Mouse (Mus musculus): ENCODE measurements around the gene Maip1. TPM values are rescaled to one million over a fixed set of nuclear protein-coding genes. Genes with fewer than 3 reads are reported as not detected.
A peak's percentile ranks its signal among the peaks of the same experiment; 100 is the strongest.

The Maip1 gene
- polyA plus RNA-seq (2012; rRNA removed): 1.9 and 2.9 TPM in 2 replicates

DNA sequence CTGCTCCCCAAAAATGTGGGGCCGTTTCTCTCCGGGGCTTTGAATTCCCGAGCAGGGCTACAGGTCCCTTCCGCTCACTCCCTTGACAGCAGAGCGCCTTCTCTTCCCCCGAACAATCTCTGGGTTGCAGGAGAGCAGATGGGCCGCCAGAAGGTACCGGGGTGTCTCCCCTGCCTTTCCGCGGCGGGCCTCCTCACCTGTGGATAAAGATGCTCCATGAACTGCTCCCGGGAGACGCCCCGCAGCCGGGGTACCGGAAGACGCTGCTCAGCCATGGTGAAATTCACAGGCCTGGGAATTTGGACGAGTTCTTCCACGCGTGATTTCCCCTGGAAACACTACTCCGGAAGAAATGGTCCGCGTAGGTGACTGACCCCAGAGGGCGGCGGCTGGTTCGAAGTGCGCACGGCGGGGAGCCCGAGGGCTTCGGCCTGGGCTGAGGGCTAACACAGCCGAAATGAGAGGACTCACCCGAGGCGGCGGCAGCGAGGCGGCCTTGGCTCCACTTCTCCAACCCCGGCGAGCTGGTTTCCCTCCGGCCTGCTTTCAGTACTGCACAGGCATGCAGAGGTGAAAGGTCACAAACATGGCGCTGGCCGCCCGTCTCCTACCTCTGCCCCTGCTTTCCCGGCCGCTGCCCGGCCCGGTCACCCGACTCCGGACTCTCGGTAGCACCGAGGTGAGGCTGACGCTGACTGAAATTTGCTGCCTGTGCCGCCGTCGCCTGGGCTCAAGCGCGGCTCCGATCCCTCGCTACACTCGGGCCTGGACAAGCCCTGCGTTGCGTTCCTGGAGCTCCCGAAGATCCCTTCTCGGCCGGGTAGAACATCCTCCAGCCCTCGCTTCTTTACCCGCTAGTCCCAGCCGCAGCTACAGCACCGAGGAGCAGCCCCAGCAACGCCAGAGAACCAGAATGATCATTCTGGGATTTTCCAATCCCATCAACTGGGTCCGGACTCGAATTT is at the start of gene Maip1, which contains the start of gene Tyw5:
Maip1 (plus strand) TSS at position 142 of the 965 bp plus-strand sequence.
Tyw5 (minus strand) TSS at position 915 of the 965 bp plus-strand sequence.
- Histone ChIP-seq H3K4me1 (ENCODE audit: control insufficient read depth, insufficient read depth, insufficient read length) (no peaks in the 10 kb centered on the region; the same call in none of the 2 replicates), H3K36me3 (ENCODE audit: control insufficient read depth, insufficient read depth, low read length) (no peaks in the 10 kb centered on the region), H3K27ac (ENCODE audit: insufficient read depth, low read length) (peak within 1 kb of the TSS; percentile 93), H3K4me3 (ENCODE audit: extremely low read depth, insufficient read depth, insufficient read length) (peak within 1 kb of the TSS; percentile 98), H3K27me3 (ENCODE audit: control insufficient read depth, insufficient read depth, low read length) (no peaks in the 10 kb centered on the region)
- TF ChIP-seq POLR2A (IDR thresholded peaks at IDR 0.05; ENCODE audit: low read depth, low read length) (no peak; the same call in 1 of the 2 replicates), CTCF (IDR thresholded peaks at IDR 0.05; ENCODE audit: extremely low read depth, insufficient read depth, insufficient read length, insufficient replicate concordance) (no peak)
- WGBS: under 1% methylated on average over 72 of the region's 72 CpGs
- DNase-seq (ENCODE audit: low read depth in 1 of 2, low spot score in 2 of 2): peak; percentile 66 to 68

DNA sequence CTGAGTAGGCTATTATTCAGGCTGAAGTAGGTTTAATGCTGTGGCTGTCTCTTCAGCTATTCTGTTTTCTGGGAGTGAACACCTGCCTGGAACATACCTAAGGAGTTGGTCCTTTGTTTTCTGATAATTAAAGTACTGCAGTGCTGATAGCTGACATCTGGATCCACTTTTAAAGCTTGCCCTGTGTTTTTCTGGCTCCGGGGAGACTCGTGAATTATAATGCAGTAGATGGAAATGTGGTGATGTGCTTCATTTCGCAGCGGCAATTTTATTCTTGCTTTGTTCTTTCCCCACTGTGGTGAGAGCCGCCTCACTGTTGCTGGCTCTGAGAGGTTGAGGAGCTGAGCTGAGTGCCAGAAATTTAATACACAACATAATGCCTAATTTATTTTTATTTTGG is 47.6 kb upstream of the Maip1 start:
- no peak overlapping the region for H3K4me3 ChIP-seq (ENCODE audit: extremely low read depth, insufficient read depth, insufficient read length)
- WGBS: 92% methylated on average over 5 of the region's 5 CpGs
- no peaks in the 10 kb centered on the region for H3K4me1 ChIP-seq (ENCODE audit: control insufficient read depth, insufficient read depth, insufficient read length)
- no peak for DNase-seq (ENCODE audit: low read depth in 1 of 2, low spot score in 2 of 2)
- H3K36me3 ChIP-seq (ENCODE audit: control insufficient read depth, insufficient read depth, low read length): no peaks in the 10 kb centered on the region
- no peaks in the 10 kb centered on the region for H3K27me3 ChIP-seq (ENCODE audit: control insufficient read depth, insufficient read depth, low read length)
- no peak overlapping the region for H3K27ac ChIP-seq (ENCODE audit: insufficient read depth, low read length)
- TF ChIP-seq CTCF (IDR thresholded peaks at IDR 0.05; ENCODE audit: extremely low read depth, insufficient read depth, insufficient read length, insufficient replicate concordance) (no peak), POLR2A (IDR thresholded peaks at IDR 0.05; ENCODE audit: low read depth, low read length) (no peak)

DNA sequence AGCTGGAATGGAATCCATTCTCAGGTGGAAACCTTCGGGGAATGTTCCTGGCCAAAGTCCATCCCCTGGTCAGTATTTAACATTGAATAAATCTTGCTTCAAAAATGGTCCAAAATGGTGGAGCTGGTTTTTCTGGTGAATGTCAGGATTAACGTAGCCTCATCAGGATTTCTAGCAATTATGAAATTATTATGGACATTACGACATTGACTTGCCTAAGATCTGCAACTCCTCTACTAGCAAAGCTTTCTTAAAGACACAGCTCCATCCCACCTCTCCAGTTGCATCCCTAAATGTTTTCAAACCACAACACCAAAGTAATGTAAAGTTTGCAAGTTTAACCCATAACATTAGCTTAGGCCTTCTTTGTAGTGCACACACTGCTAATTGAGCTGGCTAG is 38.7 kb upstream of the Maip1 start:
- no peaks in the 10 kb centered on the region for H3K4me1 ChIP-seq (ENCODE audit: control insufficient read depth, insufficient read depth, insufficient read length)
- TF ChIP-seq CTCF (IDR thresholded peaks at IDR 0.05; ENCODE audit: extremely low read depth, insufficient read depth, insufficient read length, insufficient replicate concordance): no peak
- TF ChIP-seq POLR2A (IDR thresholded peaks at IDR 0.05; ENCODE audit: low read depth, low read length): no peak
- no peaks in the 10 kb centered on the region for H3K36me3 ChIP-seq (ENCODE audit: control insufficient read depth, insufficient read depth, low read length)
- no peak overlapping the region for H3K27ac ChIP-seq (ENCODE audit: insufficient read depth, low read length)
- WGBS: 94% methylated on average over 3 of the region's 3 CpGs
- H3K4me3 ChIP-seq (ENCODE audit: extremely low read depth, insufficient read depth, insufficient read length): no peak overlapping the region
- H3K27me3 ChIP-seq (ENCODE audit: control insufficient read depth, insufficient read depth, low read length): no peaks in the 10 kb centered on the region
- no peak for DNase-seq (ENCODE audit: low read depth in 1 of 2, low spot score in 2 of 2)

DNA sequence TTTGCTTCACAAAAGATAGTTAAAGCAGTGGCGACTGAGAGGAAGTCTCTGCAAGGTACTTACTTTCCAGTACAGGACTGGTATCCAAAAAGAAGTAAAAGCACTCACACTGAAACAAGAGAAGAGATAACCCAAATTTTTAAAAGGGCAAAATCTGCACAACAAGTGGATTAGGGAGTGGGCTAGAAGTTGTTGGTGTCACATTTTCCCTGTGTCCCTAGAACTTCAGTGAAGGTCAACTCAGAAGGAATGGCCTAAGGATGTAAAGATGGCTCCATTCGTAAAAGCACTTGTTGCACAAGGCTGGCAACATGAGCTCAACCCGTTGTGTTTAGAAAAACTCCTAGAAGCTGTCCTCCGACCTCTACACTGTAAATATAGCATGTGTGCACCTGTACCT is 37.0 kb upstream of the Maip1 start:
- WGBS: 89% methylated on average over 4 of the region's 4 CpGs
- TF ChIP-seq CTCF (IDR thresholded peaks at IDR 0.05; ENCODE audit: extremely low read depth, insufficient read depth, insufficient read length, insufficient replicate concordance): no peak
- no peak for TF ChIP-seq POLR2A (IDR thresholded peaks at IDR 0.05; ENCODE audit: low read depth, low read length)
- no peaks in the 10 kb centered on the region for H3K27me3 ChIP-seq (ENCODE audit: control insufficient read depth, insufficient read depth, low read length)

DNA sequence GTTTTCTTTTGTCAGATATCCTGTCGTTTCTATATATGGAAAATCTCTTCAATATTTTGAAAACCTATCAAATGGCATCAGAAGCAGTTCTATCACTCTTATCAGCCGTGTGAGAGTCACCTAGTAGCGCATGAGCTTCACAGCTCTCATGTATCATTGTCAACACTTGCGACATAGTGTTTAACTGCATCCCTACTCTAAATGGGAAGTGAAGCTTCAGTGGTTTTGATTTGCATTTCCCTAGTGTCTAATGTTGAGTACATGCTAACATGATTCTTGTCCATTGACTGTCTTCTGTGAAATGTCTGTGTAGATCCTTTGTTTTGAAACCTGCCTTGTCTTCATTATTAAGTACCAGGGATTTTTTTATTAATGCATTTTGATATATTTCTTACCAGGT is 35.7 kb upstream of the Maip1 start:
- TF ChIP-seq POLR2A (IDR thresholded peaks at IDR 0.05; ENCODE audit: low read depth, low read length) (no peak), CTCF (IDR thresholded peaks at IDR 0.05; ENCODE audit: extremely low read depth, insufficient read depth, insufficient read length, insufficient replicate concordance) (no peak)

More for the DNA sequence above, 37.0 kb upstream of the Maip1 start:
- Histone ChIP-seq H3K4me3 (ENCODE audit: extremely low read depth, insufficient read depth, insufficient read length) (no peak overlapping the region), H3K4me1 (ENCODE audit: control insufficient read depth, insufficient read depth, insufficient read length) (no peaks in the 10 kb centered on the region), H3K27ac (ENCODE audit: insufficient read depth, low read length) (no peak overlapping the region), H3K36me3 (ENCODE audit: control insufficient read depth, insufficient read depth, low read length) (no peaks in the 10 kb centered on the region)
- DNase-seq (ENCODE audit: low read depth in 1 of 2, low spot score in 2 of 2): no peak

DNA sequence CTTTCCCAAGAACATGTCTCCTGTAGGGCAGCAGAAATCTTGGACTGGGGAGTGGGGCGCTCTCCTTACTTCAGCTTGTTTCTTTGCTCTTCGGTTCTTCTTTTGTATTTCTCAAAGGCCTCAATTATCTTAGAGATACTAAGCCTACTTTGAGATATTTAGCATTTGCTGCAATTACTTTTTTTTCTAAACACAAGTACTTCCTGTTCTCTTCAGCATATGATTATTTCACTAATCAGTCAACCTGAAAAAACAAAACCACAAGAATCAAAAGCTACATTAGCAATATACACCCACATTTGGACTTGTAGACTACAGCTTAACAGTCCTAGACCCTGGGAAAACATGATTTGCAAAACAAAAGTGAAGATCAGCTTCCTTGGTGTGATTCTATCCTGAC is 30.9 kb upstream of the Maip1 start:
- H3K4me3 ChIP-seq (ENCODE audit: extremely low read depth, insufficient read depth, insufficient read length): no peak overlapping the region; the same call in 1 of the 2 replicates
- TF ChIP-seq CTCF (IDR thresholded peaks at IDR 0.05; ENCODE audit: extremely low read depth, insufficient read depth, insufficient read length, insufficient replicate concordance) (no peak), POLR2A (IDR thresholded peaks at IDR 0.05; ENCODE audit: low read depth, low read length) (no peak)
- no peaks in the 10 kb centered on the region for H3K27me3 ChIP-seq (ENCODE audit: control insufficient read depth, insufficient read depth, low read length)
- H3K27ac ChIP-seq (ENCODE audit: insufficient read depth, low read length): no peak overlapping the region
- H3K36me3 ChIP-seq (ENCODE audit: control insufficient read depth, insufficient read depth, low read length): no peaks in the 10 kb centered on the region
- no peak for DNase-seq (ENCODE audit: low read depth in 1 of 2, low spot score in 2 of 2)
- H3K4me1 ChIP-seq (ENCODE audit: control insufficient read depth, insufficient read depth, insufficient read length): no peaks in the 10 kb centered on the region; the same call in none of the 2 replicates
- WGBS: 84% methylated on average over 2 of the region's 2 CpGs

More for the DNA sequence above, 35.7 kb upstream of the Maip1 start:
- Histone ChIP-seq H3K4me1 (ENCODE audit: control insufficient read depth, insufficient read depth, insufficient read length) (no peaks in the 10 kb centered on the region; the same call in 1 of the 2 replicates), H3K36me3 (ENCODE audit: control insufficient read depth, insufficient read depth, low read length) (no peaks in the 10 kb centered on the region), H3K27me3 (ENCODE audit: control insufficient read depth, insufficient read depth, low read length) (no peaks in the 10 kb centered on the region), H3K4me3 (ENCODE audit: extremely low read depth, insufficient read depth, insufficient read length) (no peak overlapping the region), H3K27ac (ENCODE audit: insufficient read depth, low read length) (no peak overlapping the region)
- 50% methylated on average over 4 of the region's 4 CpGs for WGBS
- DNase-seq (ENCODE audit: low read depth in 1 of 2, low spot score in 2 of 2): no peak

Measured in spleen, adult 2 months (tissue).